Mouse (Mus musculus) erythroblast, adult 5-6 weeks (primary cell): ENCODE data around the gene Tamm41. TPM values are rescaled to one million over a fixed set of nuclear protein-coding genes. Genes with fewer than 3 reads are reported as not detected.

ENCODE experiments used
- ATAC-seq: replicated peaks from 2 replicates; pipeline ENCODE4 v1.8.0; 2016; ENCODE audit warnings: moderate number of reproducible peaks, mild to moderate bottlenecking, moderate TSS enrichment, inconsistent platforms; ENCODE audit not compliant: poor library complexity, low FRiP score, severe bottlenecking
- total RNA-seq, 2 experiments: library from RNA; stranded (forward) in 1 of 2; stranded (reverse) in 1 of 2; fragments of 150-400 nt in 1 of 2; fragments of 200-764, 138-1000 nt in 1 of 2; gene quantifications; 2 replicates each; pipeline versions ENCODE4 v1.2.3 to v1.2.4; 2015 to 2017; ENCODE audit warnings: low replicate concordance in 2 of 2

Tamm41 gene
- total RNA-seq, 2 experiments from 2014 or later, result 9.0 to 13.8 TPM

GRCm38 (mm10) chr6:114982671-114983070, 55.0 kb downstream of the Tamm41 start:
- no peak for ATAC-seq

DNA sequence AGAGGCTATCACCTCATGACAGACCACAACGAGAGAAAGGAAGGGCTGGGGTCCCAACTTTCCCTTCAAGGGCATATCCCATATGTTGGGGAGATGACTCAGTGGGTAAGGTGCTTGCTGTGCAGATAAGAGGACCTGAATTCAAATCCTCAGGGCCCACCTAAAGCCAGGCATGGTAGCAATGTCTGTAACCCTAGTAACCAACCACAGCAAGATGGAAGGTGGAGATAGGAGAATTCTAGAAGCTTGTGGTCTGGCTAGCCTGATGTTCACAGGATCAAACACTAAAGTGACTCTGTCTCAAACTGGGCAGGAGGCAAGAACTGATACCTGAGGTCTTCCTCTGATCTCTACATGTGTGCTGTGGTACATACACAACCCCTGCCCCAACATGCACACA, 58.0 kb downstream of the Tamm41 start:
- ATAC-seq, result no peak

DNA sequence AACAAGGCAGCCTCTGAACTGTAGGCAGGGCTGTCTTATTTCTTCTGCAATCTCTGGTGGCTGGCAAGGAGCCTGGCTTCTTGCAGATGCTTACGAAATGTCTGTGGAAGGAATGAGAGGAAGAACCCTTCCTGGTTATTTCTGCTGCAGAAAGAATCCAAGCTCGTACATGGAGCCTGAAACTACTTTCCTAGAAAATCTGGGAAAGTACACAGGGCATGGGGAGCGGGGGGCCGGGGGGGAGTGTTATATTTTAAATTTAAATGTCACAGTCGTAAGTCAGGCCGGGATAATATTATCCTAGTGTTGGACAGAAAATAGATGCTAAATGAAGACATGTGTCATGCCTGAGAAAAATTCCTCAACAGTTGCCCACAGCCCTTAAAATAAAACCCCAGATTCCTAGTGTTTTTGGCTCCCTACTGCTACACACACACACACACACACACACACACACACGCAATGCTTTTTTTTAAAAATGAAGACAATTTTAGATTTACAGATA, 60.7 kb downstream of the Tamm41 start:
- no peak for ATAC-seq

- ATAC-seq, result no peak
These were observed 63.3 kb downstream of the Tamm41 start for GRCm38 (mm10) chr6:114974331-114974730.

DNA sequence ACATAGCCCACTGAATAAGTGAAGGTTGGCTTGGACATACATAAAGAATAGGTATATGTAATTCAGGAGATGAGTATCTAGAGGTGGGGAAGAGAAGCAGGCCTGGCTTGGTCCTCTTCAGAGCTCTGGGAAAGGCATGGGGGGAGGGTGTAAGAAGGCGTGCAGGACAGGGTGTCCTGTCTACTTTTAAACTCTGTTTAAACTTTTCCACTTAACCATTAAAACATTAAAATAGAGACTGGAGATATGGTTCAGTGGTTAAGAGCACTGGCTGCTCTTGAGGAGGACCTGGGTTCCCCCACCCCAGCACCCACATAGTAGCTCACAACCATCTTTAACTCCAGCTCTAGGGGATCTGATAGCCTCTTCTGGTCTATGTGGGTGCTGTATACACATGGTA, 64.7 kb downstream of the Tamm41 start:
- no peak for ATAC-seq

- no peak for ATAC-seq
These were observed 66.8 kb downstream of the Tamm41 start for GRCm38 (mm10) chr6:114970895-114971294.

DNA sequence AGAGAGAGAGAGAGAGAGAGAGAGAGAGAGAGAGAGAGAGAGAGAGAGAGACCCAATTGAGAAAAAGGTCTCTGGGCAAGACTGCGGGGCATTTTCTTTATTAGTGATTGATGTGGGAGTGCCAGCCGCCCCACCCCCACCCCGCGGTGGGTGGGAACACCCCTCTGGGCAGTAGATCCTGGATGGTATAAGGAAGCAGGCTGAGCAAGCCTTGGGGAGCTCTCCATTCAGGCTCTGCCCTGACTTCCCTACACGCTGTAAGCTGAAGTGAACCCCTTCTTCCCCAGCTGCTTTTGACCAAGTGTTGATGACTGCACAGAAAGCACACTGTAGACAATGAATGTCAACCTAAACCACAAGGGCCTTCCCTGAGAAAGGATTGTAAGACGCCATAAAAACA, 67.3 kb downstream of the Tamm41 start:
- no peak for ATAC-seq

DNA sequence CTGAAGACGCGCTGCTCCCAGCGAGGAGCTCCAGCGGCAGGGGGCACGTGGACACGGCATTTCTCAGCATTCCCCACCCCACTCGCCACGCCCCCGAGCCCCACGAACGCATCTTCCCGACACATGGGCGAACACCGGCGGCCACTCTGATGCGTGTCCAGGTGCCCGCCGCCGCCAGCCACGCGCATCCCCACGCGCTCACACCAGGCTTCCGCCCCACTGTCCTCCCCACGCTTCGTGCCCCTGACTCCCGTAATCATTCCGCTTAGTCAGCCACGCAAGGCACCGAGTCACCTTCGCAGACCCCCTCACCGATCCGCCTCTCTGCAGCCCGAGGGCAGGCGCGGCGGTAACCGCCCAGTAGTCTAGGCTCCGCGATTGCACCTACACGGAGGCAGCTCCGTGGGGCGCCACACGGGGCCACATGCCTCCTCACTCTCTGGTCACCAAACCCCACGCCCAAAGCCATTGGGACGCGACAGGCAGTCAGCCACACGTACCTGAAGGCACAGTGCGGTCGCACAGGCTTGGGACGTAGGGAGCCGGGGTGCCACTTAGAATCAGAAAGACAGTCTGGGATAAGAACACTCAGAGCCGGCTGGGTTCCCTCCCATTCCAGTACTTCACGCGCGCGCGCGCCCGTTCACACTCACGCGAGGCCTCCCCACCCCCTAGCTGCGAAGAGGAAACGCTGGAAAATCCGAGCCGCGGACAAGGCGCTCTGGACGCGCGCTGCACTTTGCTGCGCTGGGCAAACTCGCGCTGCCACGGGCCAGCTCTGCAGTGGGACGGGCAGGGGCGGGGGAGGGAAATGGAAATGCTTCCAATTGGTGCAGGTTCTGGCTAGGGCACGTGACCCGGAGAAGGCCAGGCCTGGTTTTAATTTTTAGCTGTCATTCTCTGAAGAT, 68.2 kb downstream of the Tamm41 start, which contains the start of gene Vgll4:
TSS of gene Vgll4 (minus strand) at position 782 of the 908 bp plus-strand sequence.
- ATAC-seq, result no peak

DNA sequence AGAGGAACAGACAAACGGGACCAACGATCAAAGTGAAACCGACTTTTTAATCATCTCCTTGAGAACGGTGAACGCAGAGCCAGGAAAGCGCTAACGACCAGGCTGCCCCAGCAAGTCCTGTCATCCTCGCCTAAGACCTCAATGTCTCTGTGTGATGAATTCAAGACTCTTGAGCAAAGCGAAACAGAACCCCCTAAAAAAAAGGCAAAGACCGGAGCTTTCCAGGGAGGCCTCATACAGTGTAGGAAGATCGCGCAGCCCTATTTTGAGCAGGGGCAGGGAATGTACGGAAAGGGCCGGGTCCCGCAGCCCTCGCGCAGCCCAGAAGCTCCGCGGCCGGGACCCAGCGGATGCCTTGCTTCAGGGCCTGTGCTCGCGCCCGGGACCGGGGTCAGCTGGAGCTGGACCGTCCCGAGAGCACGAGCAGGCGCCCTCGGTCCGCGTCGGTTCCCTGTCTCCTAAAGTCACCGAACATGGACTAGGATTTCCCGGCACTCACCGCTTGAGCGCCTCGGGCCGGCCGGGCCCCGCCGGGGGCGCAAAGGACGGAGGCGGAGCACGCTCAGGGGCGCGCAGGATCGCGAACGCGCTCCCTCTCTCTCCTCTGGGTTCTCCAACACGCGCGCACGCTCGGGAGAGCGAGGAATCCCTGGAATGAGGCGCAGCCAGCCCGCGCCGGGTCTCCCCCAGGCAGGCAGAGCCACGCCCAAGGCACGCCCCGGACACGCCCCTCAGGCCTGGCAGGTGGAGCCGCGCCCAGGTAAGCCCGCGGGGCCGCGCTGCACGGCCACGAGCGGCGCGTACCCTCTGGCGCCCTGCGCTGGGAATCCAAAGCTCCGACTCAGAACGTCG, 69.1 kb downstream of the Tamm41 start:
- ATAC-seq, result no peak

- ATAC-seq, result no peak
These were observed 70.1 kb downstream of the Tamm41 start for GRCm38 (mm10) chr6:114967623-114968022.

- no peak for ATAC-seq
These were observed 71.1 kb downstream of the Tamm41 start for GRCm38 (mm10) chr6:114966396-114967154.

- no peak for ATAC-seq
These were observed 71.9 kb downstream of the Tamm41 start for GRCm38 (mm10) chr6:114965802-114966201.

DNA sequence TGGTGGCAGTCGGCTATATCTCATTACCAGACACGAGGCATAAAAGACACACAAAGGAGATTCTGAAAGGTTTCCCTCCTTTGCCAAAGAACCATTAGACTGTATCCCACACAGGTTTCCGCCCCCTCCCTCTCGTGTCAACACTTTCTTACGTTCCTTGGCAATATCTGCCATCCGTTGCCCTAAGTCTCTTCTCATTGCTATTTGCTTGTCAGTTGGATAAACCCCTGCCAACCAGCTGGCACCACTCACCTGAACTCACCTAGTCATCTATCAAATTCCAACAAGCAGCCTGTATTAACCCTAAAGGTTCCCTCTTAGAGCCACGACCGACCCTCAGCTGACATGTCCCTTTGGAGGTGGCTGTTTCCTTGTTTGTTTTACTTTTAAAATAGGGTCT, 72.3 kb downstream of the Tamm41 start:
- ATAC-seq, result no peak

GRCm38 (mm10) chr6:114964235-114964634, 73.4 kb downstream of the Tamm41 start:
- ATAC-seq, result no peak

- ATAC-seq, result no peak
These were observed 74.0 kb downstream of the Tamm41 start for GRCm38 (mm10) chr6:114963636-114964035.

GRCm38 (mm10) chr6:114961276-114962068, 76.2 kb downstream of the Tamm41 start:
- no peak for ATAC-seq

DNA sequence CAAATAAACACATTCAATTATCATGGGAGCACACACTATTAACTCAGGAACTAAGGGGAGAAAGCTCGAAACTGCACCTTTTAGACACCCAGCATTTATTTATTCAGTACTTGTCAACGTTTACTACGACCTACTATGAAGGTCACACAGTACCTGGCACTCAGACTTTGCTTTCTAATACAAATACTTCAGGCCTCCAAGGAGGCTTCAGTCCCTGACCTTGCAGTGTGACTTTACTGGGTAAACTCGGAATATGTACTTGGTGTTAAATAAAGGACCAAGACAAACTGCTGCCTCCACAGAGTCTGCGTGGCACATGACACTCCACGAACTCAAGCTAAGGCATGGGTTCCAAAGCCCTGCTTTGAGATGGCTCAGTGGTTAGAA, 78.7 kb downstream of the Tamm41 start:
- ATAC-seq, result no peak

GRCm38 (mm10) chr6:114958249-114959011, 79.2 kb downstream of the Tamm41 start:
- no peak for ATAC-seq
